ENCODE assay signal across 13 mouse cellular contexts in genomic region chr2:19270709-19271120, GRCm38 (mm10).
DNase-seq lines count a peak whose midpoint lies in the region.
"Had no signal": no experiment of that assay in that cellular context is flagged by ENCODE, and none has a peak within 500 bp of the region (broad histone marks: within the 10 kb centered on the region; RNA-seq: fewer than 3 reads in every experiment).

No protein-coding gene starts in this region.

- intact Hi-C loops in heart, postnatal 36 days (cut with DNase I) = loop anchor here (10.0 kb wide), 3 partner anchors 276 to 916 kb away; partner anchors contain the start of genes 4930426L09Rik and Pip4k2a
- intact Hi-C loops in left cerebral cortex, postnatal 10 days (cut with DNase I) = loop anchor here (10.0 kb wide), 3 partner anchors 576 to 916 kb away; partner anchors contain the start of gene Spag6

- peak; percentile 53 for DNase-seq in heart, adult 11 months
- DNase-seq in heart, postnatal 36 days = no peak
- peak; percentile 6 to 16 for DNase-seq in kidney, adult 8-10 months
- peak; percentile 10 to 42 for DNase-seq in kidney, postnatal 25 days
- DNase-seq in yolk sac, embryonic 10.5 days (ENCODE audit: low spot score) = peak; percentile 17
- no peak for DNase-seq in left cerebral cortex, postnatal 10 days (ENCODE audit: extremely low spot score in 1 of 2, low spot score in 2 of 2)
- no peak for DNase-seq in cerebellum, postnatal 36 days
- no peak for DNase-seq in right cerebral cortex, adult 18-20 months
- DNase-seq: adrenal gland, adult 8-10 months; cerebellum, adult 11-12 months; lung, postnatal 14 days; spleen, adult 18-20 months; thymus, postnatal 36 days had no signal

Comparison
In these comparisons a context has a peak if more than half of its experiments do, and no peak if none do; other contexts are left out.
1. DNase-seq: peak in heart, adult 11 months (single experiment), kidney, adult 8-10 months (2 of 2), kidney, postnatal 25 days (2 of 2) and yolk sac, embryonic 10.5 days (single experiment); none in heart, postnatal 36 days (0 of 2), left cerebral cortex, postnatal 10 days (0 of 2), cerebellum, postnatal 36 days (0 of 2) and right cerebral cortex, adult 18-20 months (single experiment).